Mouse (Mus musculus) common myeloid progenitor, adult 5-6 weeks (primary cell): ENCODE measurements around the gene Sgsm1. TPM values are rescaled to one million over a fixed set of nuclear protein-coding genes. Genes with fewer than 3 reads are reported as not detected.

Experiments
- ATAC-seq: replicated peaks from 2 replicates; pipeline ENCODE4 v1.8.0; 2016; ENCODE audit warnings: low read depth, mild to moderate bottlenecking, moderate TSS enrichment, inconsistent platforms; ENCODE audit not compliant: poor library complexity, severe bottlenecking
- total RNA-seq: library from RNA; stranded (forward); fragments of 200-1000, 187-1606 nt; gene quantifications from 2 replicates; pipeline ENCODE4 v1.2.3, GENCODE M21; 2017

Gene Sgsm1
- total RNA-seq, 1 experiment from 2014 or later, result 3.7 TPM

GRCm38 (mm10) chr5:113286591-113287520 lies 23.7 kb downstream of the Sgsm1 start:
- no peak for ATAC-seq

- ATAC-seq, result no peak
Measured at GRCm38 (mm10) chr5:113286048-113286447, 24.5 kb downstream of the Sgsm1 start.

GRCm38 (mm10) chr5:113285541-113285940 lies 25.0 kb downstream of the Sgsm1 start:
- ATAC-seq, result no peak

GRCm38 (mm10) chr5:113283726-113284125 lies 26.9 kb downstream of the Sgsm1 start:
- ATAC-seq, result peak; percentile 84

GRCm38 (mm10) chr5:113281557-113281956 lies 29.0 kb downstream of the Sgsm1 start:
- ATAC-seq, result no peak

- ATAC-seq, result no peak
Measured at GRCm38 (mm10) chr5:113280138-113280856, 30.3 kb downstream of the Sgsm1 start.

GRCm38 (mm10) chr5:113275839-113276238 lies 34.7 kb downstream of the Sgsm1 start:
- ATAC-seq, result no peak

GRCm38 (mm10) chr5:113271207-113271811 lies 39.3 kb downstream of the Sgsm1 start:
- ATAC-seq, result no peak

GRCm38 (mm10) chr5:113270043-113270442 lies 40.5 kb downstream of the Sgsm1 start:
- no peak for ATAC-seq

- no peak for ATAC-seq
Measured at GRCm38 (mm10) chr5:113268246-113268645, 42.3 kb downstream of the Sgsm1 start.

- no peak for ATAC-seq
Measured at GRCm38 (mm10) chr5:113265637-113266036, 44.9 kb downstream of the Sgsm1 start.

- no peak for ATAC-seq
Measured at GRCm38 (mm10) chr5:113250806-113251205, 59.8 kb downstream of the Sgsm1 start.

- ATAC-seq, result no peak
Measured at GRCm38 (mm10) chr5:113249263-113249930, 61.2 kb downstream of the Sgsm1 start.

GRCm38 (mm10) chr5:113230196-113230595 lies 80.4 kb downstream of the Sgsm1 start:
- ATAC-seq, result no peak

- ATAC-seq, result peak; percentile 87
Measured at GRCm38 (mm10) chr5:113226632-113227102, 83.9 kb downstream of the Sgsm1 start, which contains the start of gene Tmem211. Tmem211 (plus strand) TSS chr5:113226909.

GRCm38 (mm10) chr5:113225686-113226435 lies 84.7 kb downstream of the Sgsm1 start:
- no peak for ATAC-seq

- ATAC-seq, result 0 out of 2 replicates have a peak, but pooled peaks have one; percentile 4
Measured at GRCm38 (mm10) chr5:113225271-113225670, 85.3 kb downstream of the Sgsm1 start.

- ATAC-seq, result no peak
Measured at GRCm38 (mm10) chr5:113223888-113224287, 86.7 kb downstream of the Sgsm1 start.
